Mouse (Mus musculus): ENCODE results near the gene Stab2. TPM values are rescaled to one million over a fixed set of nuclear protein-coding genes. Genes with fewer than 3 reads are reported as not detected.
A peak's percentile ranks its signal among the peaks of the same experiment; 100 is the strongest.

The Stab2 gene
- polyA plus RNA-seq, 1 experiment from 2014 or later = 0.24 TPM

GRCm38 (mm10) chr10:86849508-86849907, 158.3 kb downstream of the Stab2 start:
- 69% methylated on average over 4 of the region's 4 CpGs for WGBS

GRCm38 (mm10) chr10:86849087-86849486, 158.7 kb downstream of the Stab2 start:
- Histone ChIP-seq H3K4me1 (ENCODE audit: insufficient read depth, low read depth, low read length) (no peaks in the 10 kb centered on the region), H3K27me3 (replicated peaks; ENCODE audit: insufficient read depth, low read length) (no peaks in the 10 kb centered on the region), H3K9me3 (ENCODE audit: low read length) (no peaks in the 10 kb centered on the region), H3K4me2 (replicated peaks; ENCODE audit: low read depth, low read length) (no peak overlapping the region), H3K9ac (replicated peaks; ENCODE audit: low read depth) (no peak overlapping the region), H3K36me3 (ENCODE audit: insufficient read depth, low read length) (no peaks in the 10 kb centered on the region), H3K27ac (ENCODE audit: low read length) (no peak overlapping the region), H3K4me3 (ENCODE audit: low read depth, low read length) (no peak overlapping the region)
- no peak for TF ChIP-seq CTCF (IDR thresholded peaks at IDR 0.05)
- TF ChIP-seq EP300 (IDR thresholded peaks at IDR 0.05) = no peak
- ATAC-seq (no peak), DNase-seq (ENCODE audit: low spot score) (no peak)
- 77% methylated on average over 4 of the region's 4 CpGs for WGBS

More at GRCm38 (mm10) chr10:86849508-86849907, 158.3 kb downstream of the Stab2 start:
- Histone ChIP-seq H3K9me3 (ENCODE audit: low read length) (no peaks in the 10 kb centered on the region), H3K4me3 (ENCODE audit: low read depth, low read length) (no peak overlapping the region), H3K9ac (replicated peaks; ENCODE audit: low read depth) (no peak overlapping the region), H3K4me1 (ENCODE audit: insufficient read depth, low read depth, low read length) (no peaks in the 10 kb centered on the region), H3K36me3 (ENCODE audit: insufficient read depth, low read length) (no peaks in the 10 kb centered on the region), H3K27me3 (replicated peaks; ENCODE audit: insufficient read depth, low read length) (no peaks in the 10 kb centered on the region), H3K27ac (ENCODE audit: low read length) (no peak overlapping the region), H3K4me2 (replicated peaks; ENCODE audit: low read depth, low read length) (no peak overlapping the region)
- TF ChIP-seq EP300 (IDR thresholded peaks at IDR 0.05) (no peak), CTCF (IDR thresholded peaks at IDR 0.05) (no peak)
- no peak for DNase-seq (ENCODE audit: low spot score)
- ATAC-seq = no peak

- no peak overlapping the region for H3K4me3 ChIP-seq (ENCODE audit: low read depth, low read length)
- H3K4me2 ChIP-seq (replicated peaks; ENCODE audit: low read depth, low read length) = no peak overlapping the region
- no peaks in the 10 kb centered on the region for H3K27me3 ChIP-seq (replicated peaks; ENCODE audit: insufficient read depth, low read length)
- no peaks in the 10 kb centered on the region for H3K4me1 ChIP-seq (ENCODE audit: insufficient read depth, low read depth, low read length)
- WGBS = 53% methylated on average over 9 of the region's 9 CpGs
- ATAC-seq (no peak), DNase-seq (ENCODE audit: low spot score) (no peak)
- H3K27ac ChIP-seq (ENCODE audit: low read length) = no peak overlapping the region
- no peaks in the 10 kb centered on the region for H3K36me3 ChIP-seq (ENCODE audit: insufficient read depth, low read length)
- H3K9ac ChIP-seq (replicated peaks; ENCODE audit: low read depth) = no peak overlapping the region
- TF ChIP-seq CTCF (IDR thresholded peaks at IDR 0.05) (no peak), EP300 (IDR thresholded peaks at IDR 0.05) (no peak)
- H3K9me3 ChIP-seq (ENCODE audit: low read length) = no peaks in the 10 kb centered on the region
These were observed 160.8 kb downstream of the Stab2 start for GRCm38 (mm10) chr10:86846926-86847467.

GRCm38 (mm10) chr10:86842659-86843058, 165.2 kb downstream of the Stab2 start:
- Histone ChIP-seq H3K4me1 (ENCODE audit: insufficient read depth, low read depth, low read length) (no peaks in the 10 kb centered on the region), H3K27me3 (replicated peaks; ENCODE audit: insufficient read depth, low read length) (no peaks in the 10 kb centered on the region), H3K4me2 (replicated peaks; ENCODE audit: low read depth, low read length) (no peak overlapping the region), H3K36me3 (ENCODE audit: insufficient read depth, low read length) (no peaks in the 10 kb centered on the region), H3K9me3 (ENCODE audit: low read length) (no peaks in the 10 kb centered on the region), H3K27ac (ENCODE audit: low read length) (no peak overlapping the region), H3K9ac (replicated peaks; ENCODE audit: low read depth) (no peak overlapping the region), H3K4me3 (ENCODE audit: low read depth, low read length) (no peak overlapping the region)
- TF ChIP-seq EP300 (IDR thresholded peaks at IDR 0.05) = no peak
- TF ChIP-seq CTCF (IDR thresholded peaks at IDR 0.05) = no peak
- no peak for DNase-seq (ENCODE audit: low spot score)
- WGBS = 56% methylated on average over 5 of the region's 5 CpGs
- no peak for ATAC-seq

- H3K4me1 ChIP-seq (ENCODE audit: insufficient read depth, low read depth, low read length) = peaks cover 2% of the 10 kb centered on the region; the same call in 1 of the 2 replicates
- no peak overlapping the region for H3K9ac ChIP-seq (replicated peaks; ENCODE audit: low read depth)
- TF ChIP-seq EP300 (IDR thresholded peaks at IDR 0.05) (no peak), CTCF (IDR thresholded peaks at IDR 0.05) (no peak)
- H3K4me3 ChIP-seq (ENCODE audit: low read depth, low read length) = no peak overlapping the region
- ATAC-seq (no peak), DNase-seq (ENCODE audit: low spot score) (no peak)
- H3K36me3 ChIP-seq (ENCODE audit: insufficient read depth, low read length) = no peaks in the 10 kb centered on the region
- no peaks in the 10 kb centered on the region for H3K27me3 ChIP-seq (replicated peaks; ENCODE audit: insufficient read depth, low read length)
- no peaks in the 10 kb centered on the region for H3K9me3 ChIP-seq (ENCODE audit: low read length)
- no peak overlapping the region for H3K27ac ChIP-seq (ENCODE audit: low read length)
- 74% methylated on average over 6 of the region's 6 CpGs for WGBS
- no peak overlapping the region for H3K4me2 ChIP-seq (replicated peaks; ENCODE audit: low read depth, low read length)
These were observed 169.0 kb downstream of the Stab2 start for GRCm38 (mm10) chr10:86838827-86839226.

- ATAC-seq (peak; percentile 73), DNase-seq (ENCODE audit: low spot score) (peak; percentile 79)
- WGBS = 59% methylated on average over 4 of the region's 4 CpGs
These were observed 171.0 kb downstream of the Stab2 start for GRCm38 (mm10) chr10:86836784-86837183.

More at GRCm38 (mm10) chr10:86836784-86837183, 171.0 kb downstream of the Stab2 start:
- Histone ChIP-seq H3K27ac (ENCODE audit: low read length) (0 out of 2 replicates have a peak overlapping the region, but pooled peaks have one; percentile 21), H3K4me1 (ENCODE audit: insufficient read depth, low read depth, low read length) (peaks cover 3% of the 10 kb centered on the region; the same call in 1 of the 2 replicates), H3K27me3 (replicated peaks; ENCODE audit: insufficient read depth, low read length) (no peaks in the 10 kb centered on the region), H3K4me2 (replicated peaks; ENCODE audit: low read depth, low read length) (no peak overlapping the region), H3K4me3 (ENCODE audit: low read depth, low read length) (no peak overlapping the region), H3K9me3 (ENCODE audit: low read length) (no peaks in the 10 kb centered on the region), H3K9ac (replicated peaks; ENCODE audit: low read depth) (no peak overlapping the region), H3K36me3 (ENCODE audit: insufficient read depth, low read length) (no peaks in the 10 kb centered on the region)
- TF ChIP-seq CTCF (IDR thresholded peaks at IDR 0.05) (no peak), EP300 (IDR thresholded peaks at IDR 0.05) (no peak)

Measured in lung, postnatal 0 days (tissue).